Mouse (Mus musculus): ENCODE data around the gene Pum2.

DNA sequence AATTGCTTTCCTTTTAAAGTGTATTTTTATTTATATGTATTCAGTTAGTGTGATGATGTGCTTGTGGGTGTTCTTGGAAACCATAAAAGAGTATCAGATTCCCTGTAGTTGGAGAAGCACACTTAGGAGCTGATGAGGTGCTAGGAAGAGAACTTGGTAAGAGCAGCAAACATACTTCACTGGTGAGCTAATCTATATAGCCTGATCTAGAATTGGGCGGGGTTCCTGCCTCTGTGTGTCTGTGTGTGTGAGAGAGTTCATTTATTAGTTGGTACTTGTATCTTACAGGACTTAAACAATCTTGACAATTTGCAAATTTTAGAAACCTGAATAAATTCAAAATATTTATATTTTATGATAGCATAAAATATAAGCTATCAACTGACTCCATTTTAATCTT, 42.2 kb downstream of the Pum2 start:
- TF ChIP-seq GATA1 (IDR thresholded peaks at IDR 0.05; ENCODE audit: borderline replicate concordance, low read length) = no peak
- TF ChIP-seq FLI1 (IDR thresholded peaks at IDR 0.05; ENCODE audit: low read length) = no peak

Data from megakaryocyte, embryonic 14.5 days (primary cell).